Mouse (Mus musculus): Measurements from ENCODE around the gene Gpn2. TPM values are rescaled to one million over a fixed set of nuclear protein-coding genes. Genes with fewer than 3 reads are reported as not detected.

Gene Gpn2
- total and polyA plus RNA-seq, 3 experiments = 35.9 to 36.8 (median 36.2) TPM

- peak overlapping the region in 1 of 3 experiments; percentile 1 for H3K4me3 ChIP-seq (replicated peaks in 1 of 3; ENCODE audit: low read depth in 2 of 3, low read length in 2 of 3, poor library complexity in 1 of 3)
- H3K9me3 ChIP-seq (replicated peaks; ENCODE audit: low read length) = peaks cover 19% of the 10 kb centered on the region
- peaks cover 27 to 53% of the 10 kb centered on the region in 2 experiments for H3K4me1 ChIP-seq (ENCODE audit: control insufficient read depth in 1 of 2, insufficient read depth in 2 of 2)
- no peak for DNase-seq (ENCODE audit: extremely low read depth)
- dilution Hi-C loops (cut with MboI; ENCODE audit: extremely low pct_ligation_motif_present, extremely low pct_unique_long_range_greater_than_20kb, low sequenced_read_pairs) (no loop called here), in situ Hi-C loops (cut with MboI; ENCODE audit: low pct_ligation_motif_present, low pct_unique_long_range_greater_than_20kb, low sequenced_read_pairs) (no loop called here)
- H3K27me3 ChIP-seq (replicated peaks) = no peaks in the 10 kb centered on the region
- H3K9ac ChIP-seq (ENCODE audit: insufficient read depth, low read depth) = no peak overlapping the region
- peak overlapping the region; percentile 39; the same call in 1 of the 2 replicates for H3K27ac ChIP-seq (ENCODE audit: insufficient read depth, low read depth)
- H3K79me2 ChIP-seq (replicated peaks; ENCODE audit: control insufficient read depth, extremely low read depth, insufficient read depth, poor library complexity, severe bottlenecking) = no peaks in the 10 kb centered on the region
- 0 out of 2 replicates have a peak, but pooled peaks have one; percentile 45 for TF ChIP-seq KAT2A (IDR thresholded peaks at IDR 0.05; ENCODE audit: insufficient replicate concordance, low read length)
- TF ChIP-seq NRF1 (IDR thresholded peaks at IDR 0.05; ENCODE audit: low read depth, low read length) = no peak
- TF ChIP-seq ETS1 (conservative IDR thresholded peaks at IDR 0.05; ENCODE audit: low read depth, low read length) = peak; percentile 38
- peaks cover 28 to 85% of the 10 kb centered on the region in 2 experiments for H3K36me3 ChIP-seq (replicated peaks in 1 of 2; ENCODE audit: control insufficient read depth in 1 of 2, insufficient read depth in 1 of 2, low read length in 1 of 2)
- no peak overlapping the region for H3K4me2 ChIP-seq (ENCODE audit: insufficient read depth, low read depth, poor library complexity, severe bottlenecking)
These were observed 30.2 kb downstream of the Gpn2 start for GRCm38 (mm10) chr4:133614274-133614761.

GRCm38 (mm10) chr4:133615416-133615815, 31.3 kb downstream of the Gpn2 start:
- H3K9me3 ChIP-seq (replicated peaks; ENCODE audit: low read length) = peaks cover 19% of the 10 kb centered on the region
- H3K4me2 ChIP-seq (ENCODE audit: insufficient read depth, low read depth, poor library complexity, severe bottlenecking) = no peak overlapping the region
- peaks cover 28 to 83% of the 10 kb centered on the region in 2 experiments for H3K36me3 ChIP-seq (replicated peaks in 1 of 2; ENCODE audit: control insufficient read depth in 1 of 2, insufficient read depth in 1 of 2, low read length in 1 of 2)
- H3K9ac ChIP-seq (ENCODE audit: insufficient read depth, low read depth) = no peak overlapping the region
- in situ Hi-C loops (cut with MboI; ENCODE audit: low pct_ligation_motif_present, low pct_unique_long_range_greater_than_20kb, low sequenced_read_pairs) (no loop called here), dilution Hi-C loops (cut with MboI; ENCODE audit: extremely low pct_ligation_motif_present, extremely low pct_unique_long_range_greater_than_20kb, low sequenced_read_pairs) (no loop called here)
- no peaks in the 10 kb centered on the region for H3K27me3 ChIP-seq (replicated peaks)
- no peak for DNase-seq (ENCODE audit: extremely low read depth)
- no peak for TF ChIP-seq RCOR1 (conservative IDR thresholded peaks at IDR 0.05; ENCODE audit: low read depth, low read length)
- no peak for TF ChIP-seq MAZ (IDR thresholded peaks at IDR 0.05; ENCODE audit: low read depth, low read length)
- TF ChIP-seq CTCF (conservative IDR thresholded peaks at IDR 0.05 in 1 of 2, IDR thresholded peaks at IDR 0.05 in 1 of 2; ENCODE audit: low read depth in 2 of 2, low read length in 2 of 2) = no peak
- TF ChIP-seq ZNF384 (IDR thresholded peaks at IDR 0.05; ENCODE audit: low read depth, low read length) = no peak
- TF ChIP-seq E2F4 (IDR thresholded peaks at IDR 0.05; ENCODE audit: insufficient replicate concordance, low read depth, low read length) = no peak
- TF ChIP-seq USF1 (IDR thresholded peaks at IDR 0.05; ENCODE audit: low read depth, low read length) = no peak
- no peak for TF ChIP-seq MAFK (IDR thresholded peaks at IDR 0.05; ENCODE audit: insufficient replicate concordance, low read length)
- no peak for TF ChIP-seq USF2 (conservative IDR thresholded peaks at IDR 0.05; ENCODE audit: low read depth, low read length)
- no peak for TF ChIP-seq TCF12 (IDR thresholded peaks at IDR 0.05; ENCODE audit: low read depth, low read length)
- H3K4me1 ChIP-seq (ENCODE audit: control insufficient read depth in 1 of 2, insufficient read depth in 2 of 2) = peaks cover 31 to 53% of the 10 kb centered on the region in 2 experiments
- H3K4me3 ChIP-seq (replicated peaks in 1 of 3; ENCODE audit: low read depth in 2 of 3, low read length in 2 of 3, poor library complexity in 1 of 3) = no peak overlapping the region
- no peaks in the 10 kb centered on the region for H3K79me2 ChIP-seq (replicated peaks; ENCODE audit: control insufficient read depth, extremely low read depth, insufficient read depth, poor library complexity, severe bottlenecking)
- H3K27ac ChIP-seq (ENCODE audit: insufficient read depth, low read depth) = no peak overlapping the region; the same call in 1 of the 2 replicates

- no peak for DNase-seq (ENCODE audit: extremely low read depth)
- dilution Hi-C loops (cut with MboI; ENCODE audit: extremely low pct_ligation_motif_present, extremely low pct_unique_long_range_greater_than_20kb, low sequenced_read_pairs) (no loop called here), in situ Hi-C loops (cut with MboI; ENCODE audit: low pct_ligation_motif_present, low pct_unique_long_range_greater_than_20kb, low sequenced_read_pairs) (no loop called here)
- Histone ChIP-seq H3K36me3 (replicated peaks in 1 of 2; ENCODE audit: control insufficient read depth in 1 of 2, insufficient read depth in 1 of 2, low read length in 1 of 2) (peaks cover 17 to 68% of the 10 kb centered on the region in 2 experiments), H3K27me3 (replicated peaks) (no peaks in the 10 kb centered on the region), H3K9me3 (replicated peaks; ENCODE audit: low read length) (peaks cover 3% of the 10 kb centered on the region), H3K79me2 (replicated peaks; ENCODE audit: control insufficient read depth, extremely low read depth, insufficient read depth, poor library complexity, severe bottlenecking) (no peaks in the 10 kb centered on the region), H3K27ac (ENCODE audit: insufficient read depth, low read depth) (no peak overlapping the region), H3K4me2 (ENCODE audit: insufficient read depth, low read depth, poor library complexity, severe bottlenecking) (no peak overlapping the region), H3K4me1 (ENCODE audit: control insufficient read depth in 1 of 2, insufficient read depth in 2 of 2) (peaks cover 40 to 65% of the 10 kb centered on the region in 2 experiments), H3K4me3 (replicated peaks in 1 of 3; ENCODE audit: low read depth in 2 of 3, low read length in 2 of 3, poor library complexity in 1 of 3) (no peak overlapping the region), H3K9ac (ENCODE audit: insufficient read depth, low read depth) (no peak overlapping the region)
- no peak for TF ChIP-seq JUN (IDR thresholded peaks at IDR 0.05; ENCODE audit: insufficient read depth, low read depth, low read length)
- TF ChIP-seq TCF12 (IDR thresholded peaks at IDR 0.05; ENCODE audit: low read depth, low read length) = no peak
- TF ChIP-seq RAD21 (IDR thresholded peaks at IDR 0.05; ENCODE audit: low read depth, low read length) = no peak
- no peak for TF ChIP-seq UBTF (IDR thresholded peaks at IDR 0.05; ENCODE audit: low read depth, low read length)
- no peak for TF ChIP-seq CHD2 (IDR thresholded peaks at IDR 0.05; ENCODE audit: low read length)
- TF ChIP-seq JUND (conservative IDR thresholded peaks at IDR 0.05; ENCODE audit: low read depth, low read length) = no peak
These were observed 33.8 kb downstream of the Gpn2 start for GRCm38 (mm10) chr4:133617936-133618335.
